Mouse (Mus musculus) kidney, embryonic 16.5 days (tissue): ENCODE data around the gene Treml2. TPM values are rescaled to one million over a fixed set of nuclear protein-coding genes. Genes with fewer than 3 reads are reported as not detected.

Source experiments
- ATAC-seq: fragments of 200-750 bp; cut with Nextera tagmentation; 2 replicates; pipeline ENCODE4 v1.8.0; 2017; ENCODE audit warnings: moderate TSS enrichment; ENCODE audit not compliant: low FRiP score, low TSS enrichment
- H3K27ac ChIP-seq: fragments of 300-500 bp; sonication (generic); 2 replicates; pipeline ENCODE4 v1.5.1; 2014; ENCODE audit warnings: low read length
- H3K27me3 ChIP-seq: fragments of 300-500 bp; sonication (generic); 2 replicates; pipeline ENCODE4 v1.6.1; 2014; ENCODE audit warnings: low read length, control low read depth, mixed read lengths; ENCODE audit not compliant: insufficient read depth
- H3K36me3 ChIP-seq: fragments of 300-500 bp; sonication (generic); 2 replicates; pipeline ENCODE4 v1.6.1; 2014; ENCODE audit warnings: low read length, control low read depth, mixed read lengths; ENCODE audit not compliant: insufficient read depth
- H3K4me1 ChIP-seq: fragments of 300-500 bp; sonication (generic); 2 replicates; pipeline ENCODE4 v1.6.1; 2014; ENCODE audit warnings: low read length, control low read depth, mixed read lengths; ENCODE audit not compliant: insufficient read depth
- H3K4me2 ChIP-seq: fragments of 300-500 bp; sonication (generic); replicated peaks from 2 replicates; pipeline ENCODE4 v1.6.1; 2014; ENCODE audit warnings: low read depth, low read length
- H3K4me3 ChIP-seq: fragments of 300-500 bp; sonication (generic); 2 replicates; pipeline ENCODE4 v1.5.1; 2014; ENCODE audit warnings: mild to moderate bottlenecking, low read length
- H3K9ac ChIP-seq: fragments of 300-500 bp; sonication (generic); replicated peaks from 2 replicates; pipeline ENCODE4 v1.6.1; 2014; ENCODE audit warnings: low read length
- H3K9me3 ChIP-seq: fragments of 300-500 bp; sonication (generic); 2 replicates; pipeline ENCODE4 v1.6.1; 2016; ENCODE audit warnings: low read length, control low read depth
- WGBS: fragments of 180-500 bp; shearing (Covaris S2); extraction: QIAGEN DNeasy Blood & Tissue Kit; methylation state at CpG from one replicate; pipeline ENCODE4 v1.1.7; 2014; 5-methylcytosine and 5-hydroxymethylcytosine counted together
- polyA plus RNA-seq: library from polyadenylated mRNA; unstranded; fragments of >200 nt; fragmentation: Nextera tagmentation; extraction: Ambion mirVana; gene quantifications from 2 replicates; pipeline ENCODE4 v1.2.1, GENCODE M21; 2015

Treml2 gene
- polyA plus RNA-seq, 1 experiment from 2014 or later = 0.09 TPM

GRCm38 (mm10) chr17:48268276-48268675 is 31.0 kb upstream of the Treml2 start:
- Histone ChIP-seq H3K9me3 (no peaks in the 10 kb centered on the region), H3K4me2 (no peak overlapping the region), H3K27ac (no peak overlapping the region), H3K27me3 (no peaks in the 10 kb centered on the region), H3K9ac (no peak overlapping the region), H3K36me3 (no peaks in the 10 kb centered on the region), H3K4me3 (no peak overlapping the region), H3K4me1 (0 out of 2 replicates have a peak, but pooled peaks cover 3% of the 10 kb centered on the region)
- ATAC-seq = no peak

- H3K9me3 ChIP-seq = no peaks in the 10 kb centered on the region
- H3K36me3 ChIP-seq = no peaks in the 10 kb centered on the region
- H3K27ac ChIP-seq = no peak overlapping the region
- no peak overlapping the region for H3K4me3 ChIP-seq
- H3K4me2 ChIP-seq = no peak overlapping the region
- no peak overlapping the region for H3K9ac ChIP-seq
- H3K27me3 ChIP-seq = no peaks in the 10 kb centered on the region
- no peak for ATAC-seq
- 69% methylated on average over 4 of the region's 4 CpGs for WGBS
- 0 out of 2 replicates have a peak, but pooled peaks cover 3% of the 10 kb centered on the region for H3K4me1 ChIP-seq
Observed at GRCm38 (mm10) chr17:48269833-48270232, 29.5 kb upstream of the Treml2 start.

- no peak overlapping the region for H3K9ac ChIP-seq
- H3K36me3 ChIP-seq = no peaks in the 10 kb centered on the region
- 74% methylated on average over 5 of the region's 5 CpGs for WGBS
- H3K27me3 ChIP-seq = no peaks in the 10 kb centered on the region
- H3K9me3 ChIP-seq = no peaks in the 10 kb centered on the region
- H3K4me3 ChIP-seq = no peak overlapping the region
- H3K4me2 ChIP-seq = no peak overlapping the region
- H3K4me1 ChIP-seq = no peaks in the 10 kb centered on the region
- no peak for ATAC-seq
- no peak overlapping the region for H3K27ac ChIP-seq
Observed at GRCm38 (mm10) chr17:48272158-48272557, 27.1 kb upstream of the Treml2 start.

GRCm38 (mm10) chr17:48272598-48272997 is 26.7 kb upstream of the Treml2 start:
- no peak overlapping the region for H3K9ac ChIP-seq
- H3K27me3 ChIP-seq = no peaks in the 10 kb centered on the region
- no peak overlapping the region for H3K4me3 ChIP-seq
- no peaks in the 10 kb centered on the region for H3K4me1 ChIP-seq
- 86% methylated on average over 4 of the region's 4 CpGs for WGBS
- no peaks in the 10 kb centered on the region for H3K36me3 ChIP-seq
- no peak for ATAC-seq
- H3K4me2 ChIP-seq = no peak overlapping the region
- no peaks in the 10 kb centered on the region for H3K9me3 ChIP-seq
- no peak overlapping the region for H3K27ac ChIP-seq

DNA sequence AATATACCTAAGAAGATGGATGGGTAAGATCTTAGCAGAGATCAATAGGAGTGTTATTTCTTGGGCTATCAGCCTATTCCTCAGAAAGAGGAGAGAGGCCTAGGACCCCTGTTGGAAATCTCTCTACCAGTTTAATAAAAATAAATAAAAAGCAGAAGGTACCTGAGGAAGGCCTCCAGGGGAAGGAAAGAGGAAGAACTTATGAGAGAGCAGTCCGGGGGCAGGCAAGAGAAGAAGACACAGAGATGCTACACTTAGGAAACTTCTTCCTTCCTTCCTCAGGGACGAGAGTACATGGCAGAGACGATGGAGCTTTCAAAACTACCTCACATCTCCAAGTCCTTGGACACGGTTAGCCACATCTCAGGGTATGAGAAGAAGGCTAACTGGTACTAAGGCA is 25.2 kb upstream of the Treml2 start:
- WGBS = 80% methylated on average over 4 of the region's 4 CpGs
- no peaks in the 10 kb centered on the region for H3K9me3 ChIP-seq
- no peaks in the 10 kb centered on the region for H3K4me1 ChIP-seq
- no peaks in the 10 kb centered on the region for H3K27me3 ChIP-seq
- H3K4me3 ChIP-seq = no peak overlapping the region
- no peak overlapping the region for H3K4me2 ChIP-seq
- no peak overlapping the region for H3K9ac ChIP-seq
- ATAC-seq = no peak
- H3K27ac ChIP-seq = no peak overlapping the region
- no peaks in the 10 kb centered on the region for H3K36me3 ChIP-seq

DNA sequence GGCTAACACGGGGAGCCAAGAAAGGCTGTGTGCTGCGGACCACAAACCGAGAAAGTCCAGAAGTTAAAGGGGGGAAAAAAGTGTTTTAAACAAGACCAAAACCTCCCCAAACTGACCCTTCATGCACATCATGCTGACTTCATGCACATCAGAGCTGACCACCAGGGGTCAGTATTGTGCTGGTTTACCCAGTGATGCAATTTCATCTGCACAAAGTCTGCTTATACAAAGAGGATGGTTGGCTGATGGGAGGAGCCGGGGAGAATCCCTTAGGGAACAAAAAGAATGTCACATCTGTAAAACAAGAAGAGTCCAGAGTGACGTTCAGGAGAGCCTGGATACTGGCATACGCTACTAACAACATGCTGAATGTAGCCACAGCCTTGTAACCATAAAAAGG is 24.4 kb upstream of the Treml2 start:
- Histone ChIP-seq H3K4me2 (no peak overlapping the region), H3K9ac (no peak overlapping the region), H3K27me3 (no peaks in the 10 kb centered on the region), H3K27ac (no peak overlapping the region), H3K36me3 (no peaks in the 10 kb centered on the region), H3K4me3 (no peak overlapping the region), H3K4me1 (no peaks in the 10 kb centered on the region), H3K9me3 (no peaks in the 10 kb centered on the region)
- WGBS = 34% methylated on average over 6 of the region's 6 CpGs
- no peak for ATAC-seq

DNA sequence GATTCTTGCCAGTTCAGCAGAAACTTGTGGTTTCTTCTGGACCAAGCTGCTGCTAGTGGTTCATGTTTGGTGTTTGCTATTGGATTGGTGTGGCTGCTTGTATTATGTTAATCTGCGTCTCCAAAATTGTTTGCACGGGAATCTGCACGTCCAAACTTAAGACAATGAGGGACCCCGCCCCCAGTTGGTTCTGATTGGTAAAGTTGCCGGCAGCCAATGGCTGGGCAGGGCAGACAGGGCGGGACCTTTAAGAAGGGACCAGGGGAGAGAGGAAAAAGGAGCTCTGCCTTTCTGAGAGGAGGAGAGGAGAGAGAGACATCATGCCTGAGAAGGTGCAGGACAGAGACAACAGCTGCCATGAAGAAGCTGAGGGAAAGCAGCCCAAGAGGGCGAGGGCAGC is 23.6 kb upstream of the Treml2 start:
- Histone ChIP-seq H3K4me2 (no peak overlapping the region), H3K9me3 (no peaks in the 10 kb centered on the region), H3K36me3 (no peaks in the 10 kb centered on the region), H3K4me3 (no peak overlapping the region), H3K27me3 (no peaks in the 10 kb centered on the region), H3K9ac (no peak overlapping the region), H3K4me1 (no peaks in the 10 kb centered on the region), H3K27ac (no peak overlapping the region)
- WGBS = 64% methylated on average over 7 of the region's 7 CpGs
- ATAC-seq = no peak

DNA sequence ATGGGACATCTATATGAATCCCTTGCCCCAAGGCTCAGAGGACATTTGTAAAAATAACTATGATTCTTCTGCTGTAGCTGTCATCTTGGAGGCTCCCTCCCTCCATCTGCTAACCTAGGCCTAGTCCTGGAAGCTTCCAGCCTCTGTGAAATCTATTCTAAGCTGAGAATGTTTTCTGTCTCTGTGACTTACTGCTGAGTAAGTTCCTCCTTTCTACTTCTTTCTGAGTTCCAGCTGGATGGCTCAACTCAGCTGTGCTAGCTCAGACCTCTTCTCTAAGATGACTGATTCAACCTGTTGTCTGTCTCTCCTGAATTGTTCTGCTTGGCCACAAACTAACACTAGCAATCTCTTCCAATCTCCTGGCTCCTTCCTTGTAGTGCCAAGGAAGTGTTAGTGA is 20.9 kb upstream of the Treml2 start:
- Histone ChIP-seq H3K27me3 (no peaks in the 10 kb centered on the region), H3K4me3 (no peak overlapping the region), H3K27ac (no peak overlapping the region), H3K36me3 (no peaks in the 10 kb centered on the region), H3K9ac (no peak overlapping the region), H3K4me2 (no peak overlapping the region), H3K9me3 (no peaks in the 10 kb centered on the region), H3K4me1 (peaks cover 8% of the 10 kb centered on the region; the same call in 1 of the 2 replicates)
- no peak for ATAC-seq

- peaks cover 8% of the 10 kb centered on the region; the same call in 1 of the 2 replicates for H3K4me1 ChIP-seq
- WGBS = 79% methylated on average over 4 of the region's 4 CpGs
- no peaks in the 10 kb centered on the region for H3K36me3 ChIP-seq
- no peak overlapping the region for H3K4me3 ChIP-seq
- H3K27me3 ChIP-seq = no peaks in the 10 kb centered on the region
- H3K9ac ChIP-seq = no peak overlapping the region
- H3K27ac ChIP-seq = no peak overlapping the region
- ATAC-seq = no peak
- no peaks in the 10 kb centered on the region for H3K9me3 ChIP-seq
- no peak overlapping the region for H3K4me2 ChIP-seq
Observed at GRCm38 (mm10) chr17:48279002-48279401, 20.3 kb upstream of the Treml2 start.

DNA sequence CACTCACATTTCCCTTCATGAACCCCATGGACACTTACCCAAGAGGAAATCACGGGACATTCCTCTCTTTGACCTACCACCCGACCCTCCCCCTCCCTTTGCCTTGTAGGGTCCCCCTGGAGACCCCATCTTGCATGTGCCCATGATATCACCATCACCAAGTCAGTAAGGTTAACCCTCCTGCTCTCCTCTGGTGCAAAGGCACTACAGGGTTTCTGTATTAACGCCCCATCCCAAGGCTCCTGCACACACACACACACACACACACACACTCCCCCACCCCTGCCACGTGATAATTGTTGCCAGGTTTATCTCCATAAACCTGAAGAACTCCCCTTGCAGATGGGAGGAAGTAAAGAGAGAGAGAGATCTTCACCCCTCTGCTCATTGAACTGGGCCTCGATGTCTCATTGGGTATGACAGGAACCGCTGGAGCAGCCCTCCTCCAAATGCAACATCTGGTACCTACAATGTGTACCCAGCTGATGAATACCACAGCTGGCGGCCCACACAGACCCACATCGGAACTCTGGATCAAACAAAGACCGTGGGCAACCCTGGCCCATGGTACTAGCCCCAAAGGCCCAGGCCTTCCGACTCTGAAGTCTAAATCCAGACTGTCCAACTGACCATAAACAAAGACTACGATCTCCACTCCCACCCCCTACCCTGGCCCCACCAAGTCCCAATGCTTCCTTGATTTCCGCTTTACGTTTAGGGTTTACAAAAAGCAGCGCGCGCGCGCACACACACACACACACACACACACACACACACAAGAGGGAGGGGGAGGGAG is 18.2 kb upstream of the Treml2 start:
- peak; percentile 69; the same call in 1 of the 2 replicates for ATAC-seq
- H3K27me3 ChIP-seq = no peaks in the 10 kb centered on the region
- 36% methylated on average over 18 of the region's 18 CpGs for WGBS
- H3K9ac ChIP-seq = peak overlapping the region; percentile 17
- no peaks in the 10 kb centered on the region for H3K36me3 ChIP-seq
- H3K4me3 ChIP-seq = peak overlapping the region; percentile 33
- H3K27ac ChIP-seq = peak overlapping the region; percentile 48; the same call in 1 of the 2 replicates
- peaks cover 8% of the 10 kb centered on the region; the same call in 1 of the 2 replicates for H3K4me1 ChIP-seq
- no peaks in the 10 kb centered on the region for H3K9me3 ChIP-seq
- H3K4me2 ChIP-seq = peak overlapping the region; percentile 49
